Mouse (Mus musculus) liver, embryonic 14.5 days (tissue): ENCODE results near the gene Ces2g. TPM values are rescaled to one million over a fixed set of nuclear protein-coding genes. Genes with fewer than 3 reads are reported as not detected.

Experiments
- ATAC-seq: fragments of 200-750 bp; cut with Nextera tagmentation; 2 replicates; pipeline ENCODE4 v1.8.0; 2017; ENCODE audit warnings: moderate number of reproducible peaks, mild to moderate bottlenecking, moderate library complexity; ENCODE audit not compliant: insufficient read depth
- DNase-seq, 3 experiments: peaks; one replicate each; pipeline ENCODE4 v3.0.0-alpha.2; 2012 to 2013; ENCODE audit warnings: low read depth in 3 of 3, low spot score in 3 of 3
- H3K27ac ChIP-seq: fragments of 300-500 bp; sonication (generic); 2 replicates; pipeline ENCODE4 v1.5.1; 2014; ENCODE audit warnings: moderate library complexity, mild to moderate bottlenecking, control low read depth, inconsistent platforms
- H3K27me3 ChIP-seq: fragments of 300-500 bp; sonication (generic); 2 replicates; pipeline ENCODE4 v1.6.1; 2014; ENCODE audit warnings: mild to moderate bottlenecking, low read length, moderate library complexity; ENCODE audit not compliant: control insufficient read depth, insufficient read depth
- H3K36me3 ChIP-seq: fragments of 300-500 bp; sonication (generic); replicated peaks from 2 replicates; pipeline ENCODE4 v1.6.1; 2014; ENCODE audit warnings: low read depth; ENCODE audit not compliant: control insufficient read depth, insufficient read depth
- H3K4me1 ChIP-seq, 2 experiments: fragments of 200-500 bp in 1 of 2; fragments of 300-500 bp in 1 of 2; sonication (generic) in 1 of 2; replicated peaks; 2 replicates each; pipeline ENCODE4 v1.6.1; 2012 to 2014; ENCODE audit warnings: antibody characterized with exemption in 1 of 2, inconsistent platforms in 1 of 2, low read length in 1 of 2; ENCODE audit not compliant: control insufficient read depth in 2 of 2, insufficient read depth in 2 of 2
- H3K4me2 ChIP-seq: fragments of 300-500 bp; sonication (generic); 2 replicates; pipeline ENCODE4 v1.6.1; 2014; ENCODE audit warnings: low read depth, mild to moderate bottlenecking, control low read depth, moderate library complexity
- H3K4me3 ChIP-seq, 2 experiments: fragments of 200-500 bp in 1 of 2; fragments of 300-500 bp in 1 of 2; sonication (generic) in 1 of 2; 2 replicates each; pipeline ENCODE4 v1.5.1; 2012 to 2014; ENCODE audit warnings: low read depth in 2 of 2, low read length in 2 of 2, mild to moderate bottlenecking in 2 of 2, control low read depth in 1 of 2, inconsistent platforms in 1 of 2, moderate library complexity in 1 of 2; ENCODE audit not compliant: insufficient read depth in 1 of 2
- H3K9ac ChIP-seq: fragments of 300-500 bp; sonication (generic); replicated peaks from 2 replicates; pipeline ENCODE4 v1.6.1; 2014; ENCODE audit warnings: mild to moderate bottlenecking, control low read depth, moderate library complexity
- H3K9me3 ChIP-seq: fragments of 300-500 bp; sonication (generic); 2 replicates; pipeline ENCODE4 v1.6.1; 2016; ENCODE audit warnings: low read length, mixed read lengths; ENCODE audit not compliant: control insufficient read depth
- CTCF ChIP-seq: IDR thresholded peaks from 2 replicates; pipeline ENCODE4 v1.5.1; 2016; ENCODE audit warnings: antibody characterized with exemption, low read depth, control low read depth
- EP300 ChIP-seq: IDR thresholded peaks from 2 replicates; pipeline ENCODE4 v1.6.1; 2016; ENCODE audit warnings: antibody characterized with exemption, low read depth
- WGBS: fragments of 180-500 bp; shearing (Covaris S2); extraction: QIAGEN DNeasy Blood & Tissue Kit; methylation state at CpG from one replicate; pipeline ENCODE4 v1.1.7; 2014; ENCODE audit not compliant: insufficient replicate concordance; 5-methylcytosine and 5-hydroxymethylcytosine counted together
- polyA plus RNA-seq, 2 experiments: library from polyadenylated mRNA; depleted of rRNA in 1 of 2; stranded (reverse) in 1 of 2; unstranded in 1 of 2; fragments of >200 nt; fragmentation: Nextera tagmentation in 1 of 2; extraction: Ambion mirVana in 1 of 2; gene quantifications; 2 replicates each; pipeline versions ENCODE4 v1.2.1 to v1.2.3; 2012 to 2014

The Ces2g gene
- polyA plus RNA-seq (2012; rRNA removed) (21.3 and 21.5 TPM in 2 replicates), polyA plus RNA-seq (2014; fragmentation: Nextera tagmentation; extraction: Ambion mirVana) (19.7 and 21.1 TPM in 2 replicates)

DNA sequence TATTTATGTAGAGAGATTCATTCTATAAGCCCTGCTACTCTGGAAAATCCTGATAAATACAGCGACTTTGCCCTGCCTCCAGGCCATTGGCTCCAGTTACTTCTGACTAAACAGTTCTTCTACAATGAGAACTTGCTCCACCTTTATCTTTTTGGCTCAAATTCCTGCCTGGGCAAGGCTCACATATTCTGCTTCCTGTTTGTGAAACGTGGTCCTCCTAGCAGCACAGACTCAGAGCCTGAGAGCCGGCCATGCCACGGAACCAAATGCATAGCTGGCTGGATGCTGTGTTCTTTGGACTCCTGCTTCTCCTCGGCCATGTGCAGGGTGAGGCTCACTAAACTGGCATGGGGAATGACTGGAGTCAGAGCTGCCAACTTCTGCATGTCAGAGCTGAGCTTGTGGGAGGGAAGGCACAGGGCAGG is at the start of gene Ces2g:
Gene Ces2g (plus strand): TSS at position 182 of the 425 bp plus-strand sequence.
- DNase-seq = peak in 2 of 3 experiments; percentile 10 to 19
- no peak for TF ChIP-seq EP300
- TF ChIP-seq CTCF = no peak
- peak within 1 kb of the TSS; percentile 72 for H3K4me2 ChIP-seq
- no peaks in the 10 kb centered on the region for H3K9me3 ChIP-seq
- peak within 1 kb of the TSS; percentile 93 for H3K27ac ChIP-seq
- 35% methylated on average over 5 of the region's 5 CpGs for WGBS
- no peaks in the 10 kb centered on the region for H3K27me3 ChIP-seq
- peak; percentile 48; the same call in 1 of the 2 replicates for ATAC-seq
- H3K4me3 ChIP-seq = peak within 1 kb of the TSS; percentile 78 to 84
- peaks cover 24% of the 10 kb centered on the region for H3K36me3 ChIP-seq
- H3K9ac ChIP-seq = peak within 1 kb of the TSS; percentile 88
- H3K4me1 ChIP-seq = peaks cover 14 to 18% of the 10 kb centered on the region in 2 experiments

DNA sequence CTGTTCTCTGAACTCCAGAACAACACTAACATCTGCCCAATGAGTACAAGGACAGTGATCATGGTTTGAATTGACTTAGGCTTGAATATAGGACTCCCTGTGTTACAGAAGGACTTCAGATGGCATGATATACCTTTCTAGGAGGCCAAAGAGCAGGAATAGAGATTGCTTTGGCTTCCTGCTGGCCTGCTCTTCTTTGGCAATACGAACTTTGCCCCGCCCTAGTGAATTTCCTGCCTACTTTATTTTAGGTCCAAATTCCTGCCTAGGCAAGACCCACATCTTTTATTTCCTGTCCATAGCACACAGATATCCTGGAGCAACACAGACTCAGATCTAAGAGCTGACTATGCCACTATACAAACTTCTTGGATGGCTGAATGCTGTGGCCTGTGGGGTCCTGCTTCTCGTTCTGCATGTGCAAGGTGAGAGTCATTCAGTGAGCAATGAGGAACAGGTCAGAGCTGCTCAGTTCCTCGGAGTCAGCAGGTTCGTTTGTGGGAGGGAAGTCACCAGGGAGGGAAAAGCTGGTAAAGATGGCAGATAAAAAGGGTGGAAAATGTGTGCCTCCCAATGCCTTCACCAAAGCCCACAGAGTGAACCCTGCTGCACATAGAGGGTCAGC is 35.4 kb upstream of the Ces2g start, which contains the start of gene Ces2e:
Gene Ces2e (plus strand): TSS at position 289 of the 625 bp plus-strand sequence.
- H3K27me3 ChIP-seq = no peaks in the 10 kb centered on the region
- no peak within 1 kb of the TSS for H3K4me3 ChIP-seq
- DNase-seq (no peak), ATAC-seq (no peak)
- H3K4me1 ChIP-seq = no peaks in the 10 kb centered on the region; a peak in 1 of 4 replicates
- no peaks in the 10 kb centered on the region for H3K9me3 ChIP-seq
- H3K9ac ChIP-seq = no peak within 1 kb of the TSS
- 53% methylated on average over 5 of the region's 5 CpGs for WGBS
- TF ChIP-seq CTCF (no peak), EP300 (no peak)
- no peak within 1 kb of the TSS for H3K4me2 ChIP-seq
- no peaks in the 10 kb centered on the region for H3K36me3 ChIP-seq
- no peak within 1 kb of the TSS for H3K27ac ChIP-seq

DNA sequence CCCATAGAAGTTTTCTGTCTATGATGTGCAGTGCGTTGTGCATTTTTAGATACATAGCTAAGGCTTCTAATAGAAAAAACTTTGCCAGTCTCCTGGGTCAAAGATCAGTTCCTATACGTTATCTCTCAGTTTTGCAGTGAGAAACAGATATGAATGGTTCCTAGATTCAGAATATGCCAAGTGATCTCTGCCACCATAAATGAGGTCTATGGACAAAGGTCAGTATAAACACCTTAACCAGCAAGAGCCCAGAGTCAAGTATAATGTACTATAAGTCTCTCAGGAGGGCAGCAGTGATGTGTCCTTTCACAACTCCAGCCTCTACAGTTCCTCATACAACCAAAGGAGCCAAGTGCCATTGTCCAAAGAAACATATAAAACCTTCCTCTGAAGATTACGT is 34.2 kb upstream of the Ces2g start:
- no peak for ATAC-seq

DNA sequence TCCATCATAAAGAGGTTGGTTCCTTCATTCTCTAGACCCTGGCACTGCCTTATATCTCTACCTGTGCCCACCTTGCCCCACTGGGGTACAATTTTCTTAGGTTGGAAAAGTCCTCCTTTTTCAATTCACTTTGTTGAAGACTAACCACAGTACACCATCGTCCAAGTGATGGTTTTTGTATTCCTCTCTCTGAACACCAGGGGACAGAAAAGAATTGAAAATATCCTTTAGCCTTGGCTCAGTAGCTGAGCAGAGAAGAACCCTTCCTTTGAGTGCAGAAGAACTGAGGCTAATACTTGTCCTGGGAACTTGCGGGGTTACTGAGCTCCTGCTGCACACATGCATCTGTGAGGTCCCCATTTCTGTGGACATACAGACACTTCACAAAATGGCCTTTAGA is 16.9 kb upstream of the Ces2g start:
- Histone ChIP-seq H3K9ac (no peak overlapping the region), H3K27me3 (no peaks in the 10 kb centered on the region), H3K9me3 (no peaks in the 10 kb centered on the region), H3K4me3 (no peak overlapping the region), H3K36me3 (no peaks in the 10 kb centered on the region), H3K27ac (no peak overlapping the region), H3K4me2 (no peak overlapping the region), H3K4me1 (no peaks in the 10 kb centered on the region)
- no peak for DNase-seq
- no peak for ATAC-seq
- WGBS = 56% methylated on average over 2 of the region's 2 CpGs
- no peak for TF ChIP-seq EP300
- TF ChIP-seq CTCF = peak; percentile 41; the same call in 1 of the 2 replicates

More for the DNA sequence above, 34.2 kb upstream of the Ces2g start:
- Histone ChIP-seq H3K9ac (no peak overlapping the region), H3K27me3 (no peaks in the 10 kb centered on the region), H3K4me3 (no peak overlapping the region), H3K4me1 (no peaks in the 10 kb centered on the region; a peak in 1 of 4 replicates), H3K27ac (no peak overlapping the region), H3K9me3 (no peaks in the 10 kb centered on the region), H3K36me3 (no peaks in the 10 kb centered on the region), H3K4me2 (no peak overlapping the region)
- WGBS = 58% methylated on average over 3 of the region's 3 CpGs
- no peak for TF ChIP-seq EP300
- no peak for TF ChIP-seq CTCF
- DNase-seq = no peak

DNA sequence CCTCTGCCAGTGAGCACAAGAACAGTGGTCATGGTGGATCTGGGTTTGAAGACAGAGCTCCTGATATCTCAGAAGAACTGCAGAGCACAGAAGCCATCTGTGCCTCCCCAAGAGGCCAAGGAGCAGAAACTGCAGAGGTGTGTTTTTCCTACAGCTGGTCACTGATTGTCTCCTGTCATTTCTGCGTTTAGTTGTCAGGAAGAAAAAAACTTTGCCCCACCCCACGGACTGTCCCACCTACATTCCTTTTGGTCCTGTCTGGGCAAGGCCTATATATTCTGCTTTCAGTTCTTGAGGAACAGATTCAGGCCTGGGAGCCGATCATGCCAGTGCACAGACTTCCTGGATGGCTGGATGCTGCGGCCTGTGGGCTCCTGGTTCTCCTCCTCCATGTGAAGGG is 14.5 kb upstream of the Ces2g start, which contains the start of gene Ces2f:
Gene Ces2f (plus strand): TSS at position 301 of the 400 bp plus-strand sequence.
- DNase-seq (no peak), ATAC-seq (no peak)
- H3K27me3 ChIP-seq = no peaks in the 10 kb centered on the region
- no peak within 1 kb of the TSS for H3K27ac ChIP-seq
- H3K9me3 ChIP-seq = no peaks in the 10 kb centered on the region
- 53% methylated on average over 4 of the region's 4 CpGs for WGBS
- H3K9ac ChIP-seq = no peak within 1 kb of the TSS
- no peak within 1 kb of the TSS for H3K4me3 ChIP-seq
- H3K4me2 ChIP-seq = no peak within 1 kb of the TSS
- TF ChIP-seq CTCF = no peak
- TF ChIP-seq EP300 = no peak
- H3K4me1 ChIP-seq = no peaks in the 10 kb centered on the region
- H3K36me3 ChIP-seq = no peaks in the 10 kb centered on the region
